Mouse (Mus musculus) lung, adult 18-20 months (tissue): ENCODE measurements around the gene Cacna1d.

Source experiments
- DNase-seq, 2 experiments: peaks; one replicate each; pipeline ENCODE4 v3.0.0; 2022; ENCODE audit warnings: mixed read lengths in 2 of 2

The Cacna1d gene

GRCm38 (mm10) chr14:30326226-30326625 lies 165.0 kb downstream of the Cacna1d start:
- DNase-seq, result no peak

DNA sequence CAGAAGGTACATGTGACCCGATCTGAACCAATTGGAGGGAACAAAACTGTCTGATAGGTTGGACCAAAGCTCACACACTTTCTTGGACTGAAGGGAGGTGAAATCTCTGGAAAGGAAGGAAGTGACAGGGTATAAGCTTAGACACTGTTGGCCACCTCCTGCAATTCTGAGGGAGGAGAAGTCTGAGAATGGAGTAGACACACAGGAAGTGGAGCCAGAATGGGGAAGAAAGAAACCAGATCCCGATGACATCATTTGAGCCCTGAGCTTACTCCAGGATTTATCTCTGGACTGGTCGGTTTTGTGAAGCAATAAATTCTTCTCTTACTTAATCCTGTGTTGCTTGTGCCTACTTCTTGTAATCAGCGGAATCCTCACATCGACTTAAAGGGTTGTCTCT lies 166.3 kb downstream of the Cacna1d start:
- DNase-seq, result peak in 1 of 2 experiments; percentile 14

- no peak for DNase-seq
Measured at GRCm38 (mm10) chr14:30318715-30319437, 172.4 kb downstream of the Cacna1d start.

DNA sequence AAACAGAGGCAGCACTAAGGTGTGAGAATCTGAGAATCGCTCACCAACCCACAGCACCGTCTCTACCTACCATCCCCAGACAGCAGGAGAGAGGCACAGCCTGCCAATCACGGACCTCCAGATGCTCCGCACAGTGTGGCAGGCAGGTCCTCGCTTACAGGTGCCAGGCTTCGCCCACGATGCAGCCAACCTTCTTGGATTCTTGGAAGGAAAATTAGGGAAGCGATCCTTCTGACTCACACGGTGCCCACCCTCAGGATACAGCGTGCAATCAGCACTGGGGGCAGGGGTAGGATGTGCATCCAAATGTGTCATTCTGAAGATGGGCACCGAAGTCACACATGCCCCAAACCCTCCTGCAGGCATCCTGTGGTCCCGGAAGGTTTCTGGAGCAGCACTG lies 173.0 kb downstream of the Cacna1d start:
- no peak for DNase-seq

GRCm38 (mm10) chr14:30317616-30318015 lies 173.6 kb downstream of the Cacna1d start:
- no peak for DNase-seq

- peak; percentile 42 to 69 for DNase-seq
Measured at GRCm38 (mm10) chr14:30311206-30311889, 179.9 kb downstream of the Cacna1d start.

DNA sequence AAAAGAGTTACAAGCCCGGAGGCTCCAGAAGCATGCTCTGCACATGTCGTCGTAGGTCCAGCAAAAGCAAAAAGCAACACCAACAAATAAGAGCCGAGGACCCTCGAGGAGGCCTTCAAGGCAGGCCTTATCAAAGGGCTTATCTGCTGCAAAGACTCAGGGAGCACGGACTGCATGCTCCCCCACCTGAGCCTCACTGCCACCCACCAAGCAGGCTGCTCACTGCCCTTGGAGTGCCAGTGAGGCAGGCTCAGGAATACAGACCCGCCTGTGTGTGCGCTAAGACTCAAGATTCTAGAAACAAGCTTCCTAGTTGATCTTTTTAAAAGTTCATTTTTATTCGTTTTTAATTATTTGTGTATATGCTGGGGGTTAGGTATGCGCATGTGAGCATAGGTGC lies 181.0 kb downstream of the Cacna1d start:
- DNase-seq, result no peak

DNA sequence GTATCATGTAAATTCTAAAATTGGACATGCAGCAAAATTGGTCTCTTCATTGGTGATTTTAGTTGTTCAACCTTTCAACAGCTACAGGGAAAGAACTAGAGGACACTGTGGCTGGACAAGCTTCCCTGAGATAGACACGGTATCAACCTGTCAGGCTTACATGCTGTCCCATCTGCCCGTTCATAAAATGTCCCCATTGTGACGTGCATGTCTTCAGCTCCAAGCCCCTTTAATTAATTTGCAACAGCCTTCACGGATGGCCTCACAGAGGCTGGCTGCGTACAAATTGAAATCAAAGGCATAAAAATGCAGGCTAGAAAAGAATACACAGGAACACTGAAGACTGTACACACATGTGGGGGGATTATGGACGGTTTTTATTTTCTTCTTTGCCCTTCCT lies 185.0 kb downstream of the Cacna1d start:
- DNase-seq, result no peak

DNA sequence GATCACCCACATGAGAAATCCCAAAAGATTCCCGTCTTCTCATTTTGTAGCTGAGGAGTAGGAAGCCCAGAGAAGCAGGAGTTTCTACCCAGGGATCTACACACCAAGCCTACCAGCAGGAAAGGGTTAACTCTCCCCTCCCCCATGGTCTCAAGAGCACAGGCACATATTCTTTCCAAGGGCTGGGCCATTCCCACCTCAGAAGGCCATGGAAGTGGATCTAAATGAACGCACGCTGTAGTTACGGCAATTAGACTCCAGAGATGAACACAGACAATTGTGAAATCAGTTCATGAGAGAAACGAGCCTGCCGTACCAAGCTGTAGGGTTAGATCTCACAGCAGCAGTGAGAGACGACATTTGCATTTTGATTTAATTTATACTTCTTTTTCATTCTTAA lies 191.3 kb downstream of the Cacna1d start:
- no peak for DNase-seq

GRCm38 (mm10) chr14:30297492-30297891 lies 193.8 kb downstream of the Cacna1d start:
- DNase-seq, result no peak

DNA sequence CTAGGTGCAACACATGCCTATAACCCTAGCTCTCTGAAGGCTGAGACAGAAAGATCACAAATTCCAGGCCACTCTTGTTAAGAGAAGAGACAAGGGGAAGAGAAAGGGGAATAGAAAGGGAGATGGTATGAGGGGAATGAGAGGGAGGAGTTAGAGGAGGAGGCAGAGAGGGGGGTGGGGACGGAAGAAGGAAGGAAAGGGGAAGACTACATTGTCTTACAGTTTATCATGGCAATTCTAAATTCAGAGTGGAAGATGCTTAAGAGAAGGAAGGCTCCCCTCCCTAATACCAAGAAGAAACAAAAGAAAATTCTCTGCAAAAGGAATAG lies 199.2 kb downstream of the Cacna1d start:
- no peak for DNase-seq

DNA sequence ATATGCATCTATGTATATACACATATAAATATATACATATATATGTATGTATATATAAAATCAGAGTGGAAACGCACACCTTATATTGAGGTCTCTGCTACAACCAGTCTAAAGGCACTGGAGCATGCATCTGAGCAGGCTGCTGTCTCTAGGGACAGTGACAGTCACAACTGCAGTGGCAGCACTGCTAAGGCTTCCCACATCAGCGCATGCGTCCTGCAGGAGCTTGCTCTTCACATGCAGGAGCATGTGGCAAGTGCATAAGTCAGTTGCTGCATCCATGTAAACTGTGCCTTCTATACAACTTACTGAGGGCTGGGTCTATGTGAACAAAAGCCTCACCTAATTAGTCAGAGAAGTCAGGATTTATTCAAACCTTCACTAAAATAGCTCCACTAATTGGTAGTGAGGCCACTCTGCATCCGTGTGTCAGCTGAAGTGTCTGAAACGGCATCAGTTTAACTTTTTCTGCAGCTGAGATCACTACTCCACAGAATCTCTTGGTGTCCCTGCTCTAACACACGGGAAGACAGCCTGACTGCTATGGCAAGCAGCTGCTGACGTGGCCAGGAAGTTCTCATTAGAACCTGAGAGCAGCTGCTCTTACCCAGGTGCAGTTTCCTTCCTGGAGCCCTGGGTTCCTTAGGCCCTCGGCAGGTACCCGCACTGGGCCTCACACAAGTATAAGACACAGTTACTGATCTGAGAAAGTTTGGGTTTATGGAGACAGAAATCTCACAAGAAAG lies 199.7 kb downstream of the Cacna1d start:
- no peak for DNase-seq

GRCm38 (mm10) chr14:30284446-30284845 lies 206.8 kb downstream of the Cacna1d start:
- no peak for DNase-seq

- no peak for DNase-seq
Measured at GRCm38 (mm10) chr14:30284022-30284421, 207.2 kb downstream of the Cacna1d start.

- DNase-seq, result no peak
Measured at GRCm38 (mm10) chr14:30275572-30275971, 215.7 kb downstream of the Cacna1d start.

GRCm38 (mm10) chr14:30272976-30273375 lies 218.3 kb downstream of the Cacna1d start:
- no peak for DNase-seq

DNA sequence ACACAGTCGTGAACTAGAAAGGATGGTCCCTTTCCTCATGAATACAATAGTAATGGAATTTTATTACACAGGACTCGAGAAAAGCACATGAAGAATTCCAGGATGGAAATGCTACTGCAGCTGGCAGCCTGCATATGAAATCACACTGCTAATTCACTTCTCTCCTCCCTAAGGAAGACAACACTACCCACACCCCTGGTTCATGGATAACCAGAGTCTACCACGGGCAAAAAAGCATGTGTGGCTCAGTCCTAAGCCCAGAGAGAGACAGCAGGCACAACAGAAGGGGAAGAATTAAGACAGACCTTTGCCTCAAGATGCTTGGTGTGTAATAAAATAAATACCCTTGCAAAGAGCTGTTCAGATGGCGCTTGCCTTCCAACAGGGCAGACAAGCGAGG lies 218.7 kb downstream of the Cacna1d start:
- no peak for DNase-seq

GRCm38 (mm10) chr14:30271856-30272255 lies 219.4 kb downstream of the Cacna1d start:
- no peak for DNase-seq

- no peak for DNase-seq
Measured at GRCm38 (mm10) chr14:30270350-30270749, 220.9 kb downstream of the Cacna1d start.

- no peak for DNase-seq
Measured at GRCm38 (mm10) chr14:30265728-30266127, 225.5 kb downstream of the Cacna1d start.

DNA sequence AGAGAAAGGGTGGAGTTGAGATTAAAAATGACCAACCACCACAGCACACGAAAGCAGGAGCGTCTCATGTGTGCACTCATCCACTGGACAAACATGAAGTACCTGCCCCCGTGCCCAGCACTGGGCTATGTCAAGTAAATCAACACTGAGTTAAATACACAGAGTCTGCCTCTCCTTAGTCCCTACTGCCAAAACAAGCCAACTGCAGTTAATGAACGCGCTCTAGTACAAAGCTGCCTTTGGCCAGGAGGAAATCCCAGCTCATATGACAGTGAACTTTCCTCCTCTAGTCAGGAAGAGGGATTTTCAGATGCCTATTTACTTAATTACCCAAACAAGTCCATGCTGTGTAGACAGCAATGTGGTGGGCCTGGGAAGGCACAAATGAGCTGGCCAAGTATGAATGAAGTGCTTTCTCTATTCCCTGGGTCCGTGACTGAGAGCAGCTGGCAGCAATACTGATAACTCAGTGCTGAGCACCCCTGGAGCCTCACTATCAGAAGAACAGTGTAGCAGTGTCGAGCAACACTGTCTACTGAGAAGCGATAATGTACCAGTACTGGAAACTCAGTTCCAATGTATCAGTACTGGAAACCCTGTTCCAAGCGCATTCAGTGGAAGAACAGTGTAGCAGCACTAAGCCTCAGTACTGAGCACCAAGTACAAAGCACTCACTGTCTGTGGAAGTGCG lies 229.5 kb downstream of the Cacna1d start:
- DNase-seq, result no peak

DNA sequence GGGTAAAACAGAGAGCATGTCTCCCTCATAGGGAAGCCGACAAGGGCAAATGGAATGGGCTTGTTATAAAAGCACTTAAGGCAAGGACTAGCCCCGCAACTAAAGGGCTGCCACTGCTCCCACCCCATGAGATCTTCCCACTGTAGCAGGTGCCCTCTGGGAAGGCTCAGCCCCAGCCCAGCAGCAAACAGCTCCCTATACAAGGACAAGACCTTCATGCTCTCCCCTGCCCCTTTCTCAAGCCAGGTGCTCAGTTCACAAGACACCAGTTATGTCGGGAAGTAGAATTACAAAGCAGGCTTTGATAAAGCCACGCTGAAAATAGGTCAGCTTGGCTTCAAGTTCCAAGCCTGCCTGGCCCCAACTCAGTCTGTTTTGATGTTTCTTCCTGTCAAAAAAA lies 233.6 kb downstream of the Cacna1d start:
- DNase-seq, result no peak

DNA sequence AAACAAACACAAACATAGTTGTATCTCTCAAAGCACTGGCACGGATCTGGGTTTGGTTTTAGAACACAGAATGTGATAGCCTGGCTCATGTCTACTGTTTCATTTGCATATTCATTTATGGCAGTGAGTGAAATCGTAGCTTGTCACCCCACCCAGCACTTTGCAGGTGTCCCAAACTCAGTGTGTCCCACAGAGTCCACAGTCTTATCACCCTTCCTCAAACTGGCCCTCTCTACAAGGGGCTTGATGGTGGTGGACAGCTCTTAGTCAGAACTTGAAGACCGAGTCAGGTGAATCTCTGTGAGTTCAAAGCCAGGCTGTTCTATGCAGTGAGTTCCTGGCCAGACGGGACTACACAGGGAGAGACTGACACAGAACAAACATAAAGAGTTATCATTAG lies 234.8 kb downstream of the Cacna1d start:
- no peak for DNase-seq
